Mouse (Mus musculus): ENCODE data around the gene 9530053A07Rik.

GRCm38 (mm10) chr7:28186631-28187030 is 57.4 kb downstream of the 9530053A07Rik start:
- no peak for TF ChIP-seq CTCF (IDR thresholded peaks at IDR 0.05; ENCODE audit: insufficient read depth, low read length)
- TF ChIP-seq POLR2A (IDR thresholded peaks at IDR 0.05; ENCODE audit: borderline replicate concordance, extremely low read depth, low read depth, low read length) = no peak

Measured in lung, adult 2 months (tissue).